Mouse (Mus musculus): ENCODE results near the gene Scarb2.

DNA sequence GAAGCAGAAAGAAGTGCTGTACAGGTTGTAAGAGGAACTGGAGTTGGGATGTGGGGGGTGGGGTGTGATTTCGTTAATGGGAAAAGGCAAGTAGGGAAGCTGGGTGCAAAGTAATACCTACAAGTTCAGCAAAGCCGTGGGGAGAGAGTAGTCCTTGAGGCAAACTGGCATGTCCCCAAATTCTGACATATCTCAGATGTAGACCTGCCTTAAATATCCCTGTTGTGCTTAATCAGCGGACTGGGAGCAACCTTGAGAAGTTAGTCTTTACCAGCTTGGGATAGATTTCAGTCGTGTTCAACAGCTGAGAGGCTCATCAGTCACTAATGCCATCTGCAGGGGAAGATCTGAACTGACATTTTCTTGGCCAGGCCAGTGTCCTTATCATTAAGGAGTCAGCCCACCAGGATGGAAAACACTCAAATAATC lies 318 bp downstream of the Scarb2 start:
- TF ChIP-seq CTCF (IDR thresholded peaks at IDR 0.05; ENCODE audit: extremely low read depth, insufficient read length, insufficient replicate concordance, low read depth, low read length): no peak
- TF ChIP-seq POLR2A (IDR thresholded peaks at IDR 0.05; ENCODE audit: low read depth, low read length): no peak
